Mouse (Mus musculus) cerebellum, postnatal 10 days (tissue): ENCODE data around the gene Sfxn2.

Experiments
- DNase-seq, 2 experiments: peaks; one replicate each; pipeline ENCODE4 v3.0.0; 2021; ENCODE audit warnings: mixed read lengths in 2 of 2

Sfxn2 gene

GRCm38 (mm10) chr19:46631637-46632036, 58.5 kb downstream of the Sfxn2 start:
- DNase-seq, result no peak

GRCm38 (mm10) chr19:46635766-46636165, 62.6 kb downstream of the Sfxn2 start:
- no peak for DNase-seq

DNA sequence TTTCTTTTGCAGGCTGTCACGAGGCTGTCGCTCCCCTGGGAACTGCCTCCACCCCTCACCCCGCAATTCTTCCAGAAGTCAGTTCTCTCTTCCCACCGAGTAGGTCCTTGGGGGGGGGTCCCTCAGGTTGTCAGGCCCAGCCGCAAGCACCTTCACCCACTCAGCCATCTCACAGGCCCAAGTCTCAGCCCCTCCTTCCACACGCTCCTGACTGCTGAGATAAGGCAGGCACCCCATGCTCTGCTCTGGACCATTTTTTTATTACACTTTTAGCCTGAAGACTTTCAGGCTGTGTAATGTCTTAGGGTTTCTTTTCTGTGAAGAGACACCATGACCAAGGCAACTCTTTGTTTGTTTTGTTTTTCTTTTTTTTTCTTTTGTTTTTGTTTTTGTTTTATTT, 64.4 kb downstream of the Sfxn2 start:
- no peak for DNase-seq

- no peak for DNase-seq
Measured at GRCm38 (mm10) chr19:46639053-46639452, 65.9 kb downstream of the Sfxn2 start.

DNA sequence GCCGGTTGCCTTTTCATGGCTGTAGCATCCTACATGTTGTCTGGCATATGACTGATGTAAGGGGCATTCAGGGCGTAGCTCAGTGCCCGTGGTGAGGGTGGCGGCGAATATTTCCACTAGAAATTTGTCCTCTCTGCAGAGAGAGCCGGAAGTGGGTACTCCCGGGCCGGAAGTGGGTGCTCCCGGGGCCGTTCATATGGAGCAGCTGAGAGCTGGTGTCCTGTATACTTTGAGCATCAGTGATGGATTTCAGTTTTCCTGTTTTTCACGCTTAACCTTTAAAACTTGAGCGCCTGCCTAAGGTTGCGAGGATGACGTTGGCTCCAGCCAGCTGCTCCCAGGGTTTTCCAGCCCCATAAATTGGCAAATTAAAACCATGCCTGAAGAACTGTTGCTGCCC, 66.3 kb downstream of the Sfxn2 start:
- DNase-seq, result no peak

DNA sequence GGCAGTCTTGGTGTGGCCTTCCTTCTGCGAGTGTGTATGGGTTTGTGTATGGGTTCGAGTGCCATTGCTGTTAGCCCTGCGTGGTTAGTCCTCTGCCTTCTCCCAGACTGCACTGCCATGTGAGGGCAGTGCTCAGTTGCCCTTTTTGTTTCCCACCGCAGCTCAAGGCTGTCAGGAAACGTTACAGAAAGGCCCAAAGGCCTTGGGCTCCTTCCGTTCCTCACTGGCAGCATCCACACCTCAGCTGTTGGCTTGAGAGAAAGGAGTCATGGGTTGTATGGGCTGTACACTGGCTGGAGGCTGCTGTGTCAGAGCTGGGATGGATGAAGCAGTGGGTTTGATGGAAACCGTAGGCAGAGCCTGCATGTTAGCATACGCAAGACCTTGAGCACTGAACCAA, 67.6 kb downstream of the Sfxn2 start:
- DNase-seq, result no peak

GRCm38 (mm10) chr19:46641420-46642085, 68.4 kb downstream of the Sfxn2 start:
- peak; percentile 36 to 41 for DNase-seq

DNA sequence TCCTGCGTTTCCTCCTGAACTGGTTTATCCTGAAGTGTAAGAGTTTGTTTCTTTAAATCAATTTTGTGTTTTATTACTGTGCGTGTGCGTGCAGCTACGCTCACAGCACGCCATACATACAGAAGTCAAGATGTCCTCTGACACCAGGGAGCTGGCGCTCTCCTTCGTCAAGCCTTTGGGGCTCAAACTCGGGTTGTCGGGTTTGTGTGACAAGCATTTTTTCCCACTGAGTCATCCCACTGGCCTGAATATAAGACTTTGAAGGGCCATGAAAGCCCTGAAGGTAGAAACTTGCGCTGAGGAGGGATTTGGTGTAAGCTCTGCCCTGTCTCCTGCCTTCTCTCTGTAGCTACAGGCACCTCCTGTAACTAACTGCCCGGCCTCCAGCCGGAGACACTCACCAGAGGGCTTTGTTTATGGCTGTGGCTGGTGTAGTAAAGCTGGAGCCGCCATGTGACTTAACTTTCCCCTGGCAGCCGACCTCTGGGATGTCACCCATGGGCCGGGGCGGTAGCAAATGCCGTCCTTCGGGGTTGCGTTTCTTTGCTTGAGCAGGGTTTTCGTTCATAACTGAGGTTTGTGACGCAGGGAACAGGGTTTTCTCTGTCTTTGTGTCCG, 69.1 kb downstream of the Sfxn2 start:
- DNase-seq, result no peak

DNA sequence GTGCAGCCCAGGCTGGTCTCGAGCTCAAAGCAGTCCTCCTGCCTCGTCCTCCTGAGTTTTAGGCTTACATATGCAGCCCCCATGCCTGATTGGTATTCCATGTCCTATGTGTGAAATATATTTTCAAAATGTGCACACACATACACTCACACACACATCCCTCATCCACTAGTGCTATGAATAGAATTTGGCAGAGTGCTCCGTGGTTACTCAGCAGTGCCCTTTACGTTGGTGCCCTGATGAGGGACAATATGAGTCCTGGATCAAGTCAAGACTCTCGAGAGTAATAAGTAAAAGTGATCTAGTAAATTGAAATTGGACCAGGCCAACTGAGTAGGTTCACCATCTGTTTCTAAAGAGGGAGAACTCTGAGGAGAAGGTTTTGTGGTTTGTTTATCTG, 70.1 kb downstream of the Sfxn2 start:
- no peak for DNase-seq

DNA sequence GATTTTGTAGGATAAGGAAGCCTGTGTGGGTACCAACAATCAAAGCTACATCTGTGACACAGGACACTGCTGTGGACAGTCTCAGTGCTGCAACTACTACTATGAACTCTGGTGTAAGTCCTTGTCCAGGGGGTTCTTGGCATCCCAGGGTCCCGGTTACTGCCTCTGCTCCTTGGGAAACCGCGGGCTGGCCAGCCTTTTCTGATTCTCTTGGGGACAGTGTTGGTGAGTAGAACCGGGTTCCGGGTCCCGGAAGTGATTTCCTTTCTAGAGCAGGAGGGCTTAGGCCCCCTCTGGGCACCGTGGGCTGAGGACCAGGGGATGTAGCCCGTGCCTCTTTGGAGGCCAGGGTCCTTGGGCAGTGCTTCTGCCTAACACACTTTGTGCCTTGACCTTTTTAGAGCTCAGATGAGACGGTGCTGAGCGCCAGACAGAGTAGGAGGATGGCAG, 71.2 kb downstream of the Sfxn2 start:
- no peak for DNase-seq

GRCm38 (mm10) chr19:46644793-46645602, 71.8 kb downstream of the Sfxn2 start:
- peak; percentile 43 to 52 for DNase-seq

GRCm38 (mm10) chr19:46646041-46646481, 72.9 kb downstream of the Sfxn2 start:
- DNase-seq, result no peak

DNA sequence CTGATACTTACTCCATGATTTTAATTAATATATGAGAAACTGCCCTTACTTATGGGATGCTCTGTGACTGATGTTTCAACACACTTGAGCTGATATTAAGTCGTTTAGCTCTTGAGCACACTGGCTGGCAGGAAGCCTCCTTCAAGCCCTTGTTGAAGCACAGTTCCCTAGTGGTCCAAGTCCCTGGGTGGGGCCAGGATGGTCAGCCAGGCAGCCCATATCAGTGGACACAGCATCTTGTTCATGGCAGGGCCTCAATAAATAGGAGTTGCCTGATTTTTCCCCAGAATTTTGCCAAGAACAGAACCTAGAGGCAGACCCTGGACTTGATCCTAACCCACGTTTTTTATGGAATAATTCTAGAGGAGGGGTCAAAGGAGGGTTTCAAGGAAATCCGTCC, 74.1 kb downstream of the Sfxn2 start:
- DNase-seq, result no peak
